Mouse (Mus musculus) embryonic fibroblast, embryonic 13.5 days (primary cell): Measurements from ENCODE around the gene Lrrc28.

Experiments
- CTCF ChIP-seq: IDR thresholded peaks from 2 replicates; pipeline ENCODE4 v1.5.1; 2011; ENCODE audit warnings: mild to moderate bottlenecking, control low read depth, low read length, moderate library complexity, borderline replicate concordance; ENCODE audit not compliant: insufficient read depth
- POLR2A ChIP-seq: IDR thresholded peaks from 2 replicates; pipeline ENCODE4 v1.6.1; 2011; ENCODE audit warnings: low read depth, mild to moderate bottlenecking, control low read depth, low read length, moderate library complexity

GRCm38 (mm10) chr7:67655186-67655585 lies 10.1 kb upstream of the Lrrc28 start:
- no peak for TF ChIP-seq CTCF
- TF ChIP-seq POLR2A = no peak
